Mouse (Mus musculus): Measurements from ENCODE around the gene Cadps. TPM values are rescaled to one million over a fixed set of nuclear protein-coding genes. Genes with fewer than 3 reads are reported as not detected.

The Cadps gene
- total RNA-seq, 2 experiments from 2014 or later = 0.38 to 0.45 TPM

DNA sequence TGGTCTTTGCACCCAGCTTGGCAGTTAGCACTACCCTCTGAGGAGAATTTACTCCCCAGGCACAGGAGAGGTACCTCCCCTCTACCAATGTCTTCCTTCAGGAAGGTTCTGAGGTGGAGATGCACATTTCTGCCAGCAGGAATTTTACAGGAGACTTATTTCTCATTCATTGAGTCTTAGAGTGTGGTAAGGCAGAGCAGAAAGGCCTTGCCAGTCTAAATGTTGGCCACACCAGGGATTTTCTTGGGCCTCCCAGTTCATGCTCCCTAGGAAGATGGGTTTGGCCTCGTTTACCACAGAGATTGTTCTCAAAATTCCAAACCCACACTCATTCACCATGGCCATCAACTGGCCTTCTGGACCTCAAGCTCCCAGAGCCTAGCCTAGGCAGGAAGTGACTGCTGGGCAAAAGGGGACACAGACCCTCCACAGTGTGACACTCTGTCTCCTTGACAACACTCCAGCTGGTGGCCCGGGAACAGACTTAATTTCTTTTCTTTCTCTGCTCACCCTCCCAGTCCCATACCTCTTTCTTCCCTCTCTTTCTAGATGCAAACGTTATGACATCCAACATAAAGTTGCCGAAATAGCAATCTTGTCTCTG is 434.6 kb downstream of the Cadps start:
- DNase-seq = no peak

DNA sequence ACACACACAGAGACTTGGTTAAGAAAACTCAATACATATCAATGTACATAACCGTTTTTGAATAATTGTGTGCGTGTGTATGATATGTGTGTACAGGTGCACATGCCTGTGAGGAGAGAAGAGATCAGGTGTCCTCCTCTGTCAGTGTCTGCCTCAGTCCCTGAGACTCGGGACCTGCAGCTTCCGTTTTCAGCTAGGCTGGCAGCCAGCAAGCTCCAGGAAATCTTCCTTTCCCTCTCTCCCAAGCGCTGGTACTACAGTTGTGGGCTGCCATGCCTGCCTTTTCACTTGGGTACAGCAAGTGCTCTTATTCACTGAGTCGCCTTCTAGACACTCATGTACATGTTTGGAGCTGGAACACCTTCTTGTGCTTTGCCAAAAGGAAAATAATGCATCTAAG is 435.7 kb downstream of the Cadps start:
- DNase-seq = no peak

DNA sequence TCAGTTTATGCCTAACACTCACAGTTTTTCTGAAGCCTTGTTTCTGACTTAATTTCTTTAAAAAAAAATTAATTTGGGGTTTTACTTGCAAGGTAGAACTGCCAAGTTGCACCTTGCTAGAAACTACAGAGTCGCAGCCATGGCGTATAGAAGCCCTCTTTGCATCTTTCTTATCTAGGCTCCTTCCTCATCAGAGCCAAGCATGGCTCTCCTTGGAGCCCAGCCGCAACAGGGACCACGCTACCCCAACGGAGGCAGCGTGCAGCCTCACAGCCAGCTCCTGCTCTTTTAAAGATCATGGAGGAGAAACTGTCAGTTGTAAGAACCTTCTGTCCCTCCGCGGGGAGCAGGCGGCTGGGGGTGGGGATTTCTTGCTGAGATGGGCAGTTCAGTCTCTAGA is 445.0 kb downstream of the Cadps start:
- DNase-seq = no peak

DNA sequence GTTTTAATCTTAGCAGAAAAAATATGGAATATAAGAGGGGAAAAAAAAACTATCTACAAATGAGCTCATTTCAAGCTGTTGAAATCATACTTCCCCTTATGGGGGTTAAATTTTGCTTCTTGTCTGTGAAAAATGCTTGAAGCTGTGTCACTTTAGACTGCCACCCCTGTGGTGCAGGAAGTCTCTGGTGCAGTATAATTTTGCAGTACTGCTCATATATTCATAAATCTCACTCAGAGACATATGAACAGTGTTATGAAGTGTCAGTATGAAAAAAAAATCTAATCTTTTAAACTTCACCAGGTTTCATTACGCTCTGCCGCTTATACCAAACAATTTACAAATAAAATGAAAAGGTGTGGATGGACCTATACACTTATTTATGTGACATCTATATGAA is 445.6 kb downstream of the Cadps start:
- DNase-seq = no peak

DNA sequence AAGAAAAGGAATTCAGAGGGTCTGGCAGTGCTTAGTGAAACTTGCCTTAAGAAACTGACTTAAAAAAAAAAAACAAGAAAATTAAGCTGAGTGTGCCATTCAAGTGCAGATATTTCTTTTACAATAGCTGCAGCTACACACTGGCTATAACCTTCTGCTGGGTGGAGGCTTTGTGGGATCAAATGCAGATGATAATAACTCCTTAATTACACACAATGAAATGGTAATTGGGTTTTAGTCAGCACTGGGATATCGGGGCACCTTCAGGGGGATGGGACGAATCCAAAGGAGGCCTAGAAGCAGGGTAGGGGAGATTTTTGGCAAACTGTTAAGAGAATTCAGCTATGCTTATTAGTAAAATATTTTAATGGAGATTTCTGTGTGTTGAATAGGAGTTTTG is 447.4 kb downstream of the Cadps start:
- no peak for DNase-seq

DNA sequence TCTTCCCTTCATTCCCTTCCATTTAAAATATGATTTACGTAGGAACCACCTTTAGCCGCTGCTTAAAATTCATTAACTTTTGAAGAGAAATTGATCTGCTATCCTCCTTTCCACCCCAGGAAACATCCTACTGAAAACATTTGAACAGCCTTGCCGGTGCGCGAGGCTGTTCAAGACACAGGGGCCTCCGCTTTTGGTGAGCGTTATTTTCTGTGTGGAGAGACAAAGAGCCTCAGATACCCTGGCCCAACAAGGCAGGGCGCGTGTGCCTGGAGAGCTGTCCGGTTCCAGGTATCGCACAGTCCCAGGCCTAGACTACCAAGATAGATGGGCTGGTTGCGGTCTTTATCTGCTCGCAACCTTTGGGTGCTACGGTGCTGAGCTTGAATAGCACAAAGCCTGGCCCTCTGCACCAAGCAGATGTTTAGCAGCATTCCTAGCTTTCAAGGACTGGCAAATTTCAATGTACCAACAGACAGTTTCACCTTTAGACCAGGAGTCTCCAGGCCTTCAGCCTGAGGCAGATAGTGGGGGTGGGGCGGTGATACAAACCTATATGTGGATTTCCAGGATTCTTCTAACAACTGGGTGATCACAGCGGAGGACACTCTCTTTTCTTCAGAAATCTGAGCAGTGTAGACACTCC is 472.5 kb downstream of the Cadps start:
- no peak for DNase-seq

DNA sequence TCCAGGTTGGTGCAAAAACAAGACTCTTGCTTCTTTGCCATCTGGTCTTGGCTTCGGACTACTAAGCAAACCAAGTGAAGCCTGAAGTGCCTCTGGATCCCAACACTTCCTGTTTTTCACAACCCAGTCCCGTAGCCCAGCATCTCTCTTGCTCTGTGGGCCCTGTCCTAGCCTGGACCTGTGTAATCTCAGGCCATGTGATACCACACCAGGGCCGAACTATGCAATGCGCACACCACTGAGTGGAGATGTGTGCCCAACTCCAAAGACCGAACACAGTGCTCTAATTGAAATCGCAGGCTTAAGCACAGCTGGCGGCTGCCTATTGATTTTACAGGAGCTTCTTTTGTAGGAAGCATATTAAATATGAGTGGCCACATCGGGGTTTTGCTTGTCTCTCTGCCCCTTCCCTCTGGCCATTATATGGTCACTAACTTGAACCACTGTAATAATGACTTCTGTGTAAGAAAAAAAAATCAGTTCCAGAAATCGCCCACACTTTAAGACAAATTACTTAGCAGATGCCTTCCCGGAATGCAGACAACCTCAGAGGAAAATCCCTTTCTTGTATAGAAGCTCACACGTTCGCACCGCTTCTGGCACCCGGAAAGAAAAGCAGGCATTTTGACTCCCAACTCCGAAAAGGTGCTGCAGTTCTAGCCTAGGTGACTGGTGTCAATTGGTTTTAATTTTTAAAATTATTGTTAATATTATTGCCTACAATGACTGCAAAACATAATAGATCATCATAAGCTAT is 473.4 kb downstream of the Cadps start:
- no peak for DNase-seq

DNA sequence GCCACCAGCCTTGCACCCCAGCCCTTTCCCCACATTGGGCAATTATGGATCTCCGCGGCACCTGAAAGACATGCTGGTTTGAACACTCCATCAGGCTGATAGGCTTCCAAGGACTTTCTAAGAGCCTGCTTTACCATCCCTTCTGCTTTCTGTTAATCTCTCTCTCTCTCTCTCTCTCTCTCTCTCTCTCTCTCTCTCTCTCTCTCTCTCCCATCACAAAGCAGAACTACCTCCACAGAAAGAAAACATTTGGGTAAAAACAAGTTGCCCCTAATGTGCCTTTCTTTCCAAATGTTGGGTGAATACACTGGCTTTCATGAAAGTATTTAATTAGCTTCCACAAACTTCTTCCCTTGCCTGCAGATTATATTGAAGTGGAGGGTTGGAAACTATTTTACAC is 474.8 kb downstream of the Cadps start, which contains the start of gene Fezf2:
TSS of gene Fezf2 (minus strand) at position 101 of the 400 bp plus-strand sequence.
- DNase-seq = no peak

DNA sequence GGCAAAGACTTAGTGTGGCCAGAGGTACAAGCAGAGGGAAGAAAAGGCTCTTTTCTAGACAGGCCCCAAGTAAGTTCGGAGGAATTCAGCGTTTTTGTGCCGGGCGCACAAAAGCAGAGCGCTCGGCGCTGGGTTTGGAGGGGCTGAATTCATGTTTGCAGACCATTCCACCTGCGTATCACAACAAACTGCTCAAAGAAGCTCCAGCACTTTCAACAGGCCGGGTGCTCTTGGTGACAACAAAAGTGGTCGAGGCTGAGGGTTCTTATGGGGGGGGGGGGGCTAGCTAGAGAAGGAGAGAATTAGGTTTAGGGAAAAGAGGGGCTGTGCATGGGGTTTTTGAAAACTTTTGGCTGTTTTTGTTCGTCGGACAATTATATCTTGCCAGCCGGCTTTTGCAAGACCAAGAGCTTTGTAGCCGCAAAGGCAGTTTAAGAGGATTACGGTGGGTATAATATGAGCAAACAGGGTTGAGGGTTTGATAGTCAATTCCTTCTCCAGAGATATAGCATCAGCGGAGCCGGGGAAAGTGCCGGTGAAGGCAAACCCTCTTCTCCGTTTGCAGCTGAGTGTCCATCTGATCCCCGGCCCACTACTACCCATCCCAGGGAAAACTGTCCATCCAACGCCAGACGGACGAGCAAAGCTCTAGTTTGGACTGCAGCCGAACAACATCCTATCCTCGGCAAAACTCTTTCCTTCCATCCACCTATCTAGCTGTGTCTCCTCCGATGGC is 475.8 kb downstream of the Cadps start:
- DNase-seq = no peak

DNA sequence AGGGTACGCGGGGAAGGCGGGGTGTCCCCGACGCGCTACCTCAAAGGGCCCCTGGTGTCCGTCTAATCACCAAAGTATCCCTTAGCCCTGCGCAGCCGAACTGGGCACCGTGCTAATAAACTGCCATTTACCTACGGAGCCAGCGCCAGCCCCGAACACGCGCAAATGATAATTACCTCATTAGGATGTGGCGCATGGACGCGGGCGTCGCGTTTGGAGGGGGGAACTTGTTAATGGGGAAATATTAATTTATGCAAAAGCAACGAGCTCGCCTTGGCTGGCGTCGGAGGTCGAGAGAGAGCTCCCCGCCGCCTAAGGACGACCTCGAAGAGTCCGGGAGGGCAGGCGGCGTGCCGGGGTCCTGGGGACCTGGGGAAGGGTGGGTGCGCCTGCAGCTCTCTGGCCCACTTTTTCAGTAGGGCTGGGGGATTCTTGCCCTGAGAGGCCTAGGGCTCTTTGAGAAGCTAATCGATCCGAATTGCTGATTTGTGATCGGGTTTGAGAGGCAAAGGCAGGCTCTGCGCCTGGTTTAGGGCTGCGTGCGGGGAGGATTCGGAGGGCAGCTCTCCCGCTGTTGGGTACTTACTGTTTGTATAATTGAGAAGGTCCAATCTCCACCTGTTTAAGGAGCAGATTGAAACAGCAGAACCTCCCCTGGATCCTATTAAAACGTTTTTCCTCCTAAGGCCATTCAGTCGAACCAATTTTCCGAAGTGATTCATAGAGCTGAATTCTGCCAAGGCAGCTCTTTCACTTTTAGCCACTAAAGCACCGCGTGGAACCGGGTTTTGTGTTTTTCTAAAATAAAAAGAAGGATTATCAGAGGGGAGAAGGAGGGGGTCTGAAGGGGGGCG is 476.6 kb downstream of the Cadps start:
- DNase-seq = no peak

DNA sequence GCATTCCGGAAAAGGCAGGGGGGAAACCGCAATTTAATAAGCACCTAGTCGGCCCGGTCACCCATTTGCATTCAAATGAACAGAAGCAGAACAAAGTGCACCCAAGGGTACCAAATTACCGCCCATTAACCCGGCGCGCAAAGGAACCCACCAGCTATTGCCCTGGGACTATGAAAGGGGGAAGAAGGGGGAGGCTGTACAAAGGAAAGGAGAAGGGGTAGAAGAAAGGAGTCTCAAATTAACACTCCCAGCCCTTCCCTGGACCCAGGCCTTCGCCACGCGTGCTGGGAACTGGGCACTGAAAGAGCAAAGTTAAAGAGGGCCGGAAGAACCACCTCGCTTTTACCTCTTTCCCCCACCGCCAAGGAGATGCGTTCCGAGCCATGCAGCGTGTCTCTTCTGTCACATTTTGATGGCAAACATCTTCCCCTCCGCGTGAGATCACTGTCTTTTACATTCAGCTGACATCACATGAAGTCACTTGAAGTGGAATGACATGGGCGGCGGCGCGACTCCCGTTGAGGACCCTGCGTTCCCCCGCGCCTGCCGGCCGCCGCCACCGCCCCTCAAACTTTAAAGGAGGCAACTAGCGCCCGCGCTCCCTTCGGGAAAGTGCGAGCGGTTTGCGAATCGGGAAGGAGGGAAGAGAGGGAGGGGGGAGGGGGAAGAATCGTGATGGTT is 477.5 kb downstream of the Cadps start:
- no peak for DNase-seq

DNA sequence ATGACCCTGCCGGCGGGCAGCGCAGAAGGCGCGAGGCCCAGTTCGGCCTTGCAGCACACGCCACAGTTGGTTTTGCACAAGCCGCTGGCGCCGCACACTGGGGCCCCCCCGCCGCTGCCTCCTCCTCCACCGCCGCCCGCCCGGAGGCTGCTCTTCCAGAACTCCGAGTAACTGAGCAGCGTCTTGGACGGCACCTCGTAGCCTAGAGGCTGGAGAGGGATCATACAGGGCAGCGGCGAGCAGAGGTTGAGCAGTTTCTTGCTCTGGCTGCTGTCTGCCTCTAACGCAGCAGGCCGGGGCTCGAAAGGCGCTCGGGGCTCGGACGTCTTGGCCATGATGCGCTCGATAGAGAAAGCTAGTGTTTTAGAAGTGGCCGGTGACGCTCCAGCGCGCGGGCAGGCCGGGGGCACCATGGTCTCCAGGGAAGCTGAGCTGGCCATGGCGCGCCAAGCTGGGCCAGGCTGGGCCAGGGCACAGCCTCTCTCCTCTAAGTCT is 478.1 kb downstream of the Cadps start:
- peak; percentile 14 for DNase-seq

DNA sequence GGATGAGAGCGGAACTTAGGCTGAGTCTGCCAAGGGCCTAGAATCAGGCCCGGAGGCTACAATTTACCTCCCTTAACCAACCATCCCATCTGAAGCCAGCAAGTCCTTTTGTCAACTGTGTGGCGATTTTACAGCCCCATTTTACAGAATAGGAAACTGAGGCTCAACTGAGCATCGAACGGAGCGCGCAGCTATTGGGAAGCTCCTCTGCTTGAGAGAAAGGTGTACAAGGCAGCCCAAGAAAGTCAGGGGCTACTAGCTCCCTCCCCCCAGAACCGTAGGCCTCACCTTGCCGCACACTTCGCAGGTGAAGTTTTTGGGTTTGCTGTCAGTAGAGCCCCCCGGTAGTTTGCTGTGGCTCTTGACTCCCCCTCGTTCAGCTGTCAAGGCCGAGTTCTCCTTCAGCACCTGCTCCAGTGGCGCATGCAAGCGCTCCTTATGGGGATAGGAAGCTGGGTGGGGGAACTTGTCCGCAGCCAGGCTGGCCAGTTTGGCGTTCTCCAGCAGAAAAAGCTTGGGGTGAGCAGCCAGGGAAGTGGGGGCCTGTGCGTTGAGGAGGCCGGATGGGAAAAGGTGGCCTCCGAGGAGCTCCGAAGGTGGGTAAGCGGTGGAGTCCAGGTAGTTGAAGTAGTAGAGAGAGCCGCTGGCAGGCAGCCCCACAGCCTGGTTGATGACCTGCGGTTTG is 478.7 kb downstream of the Cadps start:
- DNase-seq = no peak

DNA sequence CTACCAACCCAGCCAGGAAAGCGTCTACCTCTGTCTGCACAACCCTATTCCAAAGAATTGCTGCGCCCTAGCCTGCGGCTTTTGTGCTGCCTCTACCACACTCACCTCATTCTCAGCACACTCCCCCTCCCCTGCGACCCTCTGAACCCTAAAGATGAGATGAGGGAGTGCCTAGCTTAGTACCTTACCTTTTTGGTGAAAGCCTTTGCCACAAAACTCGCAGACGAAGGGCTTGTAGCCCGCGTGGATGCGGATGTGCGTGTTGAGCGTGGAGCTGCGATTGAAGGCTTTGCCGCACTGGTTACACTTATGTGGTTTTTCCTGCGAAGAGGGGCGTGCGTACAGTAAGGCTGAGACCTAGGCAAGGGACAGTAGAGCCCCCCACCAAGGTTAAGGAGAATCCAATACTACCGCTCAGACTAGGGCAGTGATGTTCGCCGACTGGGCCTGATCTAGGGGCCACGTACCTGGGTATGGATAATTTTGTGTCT is 479.4 kb downstream of the Cadps start:
- no peak for DNase-seq

DNA sequence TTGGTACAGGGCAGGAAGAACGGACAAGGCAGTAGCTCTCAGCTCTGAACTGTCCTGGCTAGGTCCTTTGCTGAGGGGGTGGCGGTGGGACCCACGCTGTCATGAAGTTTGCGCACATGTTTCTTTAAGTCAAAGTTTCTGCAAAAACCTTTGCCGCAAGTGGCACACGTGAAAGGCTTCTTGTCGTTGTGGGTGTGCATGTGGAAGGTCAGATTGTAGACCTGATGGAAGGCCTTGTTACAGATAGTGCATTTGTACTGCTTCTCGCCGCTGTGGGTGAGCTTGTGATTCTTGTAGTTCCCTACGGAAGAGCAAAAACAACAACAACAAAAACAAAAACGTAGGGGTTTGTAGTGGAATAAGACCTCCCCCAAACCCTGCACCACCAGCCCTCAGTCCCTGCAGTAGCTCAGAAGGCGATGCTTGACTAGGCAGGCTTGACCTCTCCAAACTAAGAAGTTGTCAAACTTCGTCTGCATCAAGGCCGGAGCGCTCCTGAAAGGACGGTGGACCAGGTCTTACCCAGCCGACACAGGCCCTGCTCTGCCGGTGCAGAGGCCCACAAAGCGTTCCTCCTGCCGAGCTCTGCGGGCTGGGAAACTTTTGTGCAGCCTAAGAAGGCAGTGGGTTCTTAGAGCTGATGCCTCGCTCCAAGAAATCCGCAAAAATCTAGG is 480.3 kb downstream of the Cadps start:
- DNase-seq = no peak

DNA sequence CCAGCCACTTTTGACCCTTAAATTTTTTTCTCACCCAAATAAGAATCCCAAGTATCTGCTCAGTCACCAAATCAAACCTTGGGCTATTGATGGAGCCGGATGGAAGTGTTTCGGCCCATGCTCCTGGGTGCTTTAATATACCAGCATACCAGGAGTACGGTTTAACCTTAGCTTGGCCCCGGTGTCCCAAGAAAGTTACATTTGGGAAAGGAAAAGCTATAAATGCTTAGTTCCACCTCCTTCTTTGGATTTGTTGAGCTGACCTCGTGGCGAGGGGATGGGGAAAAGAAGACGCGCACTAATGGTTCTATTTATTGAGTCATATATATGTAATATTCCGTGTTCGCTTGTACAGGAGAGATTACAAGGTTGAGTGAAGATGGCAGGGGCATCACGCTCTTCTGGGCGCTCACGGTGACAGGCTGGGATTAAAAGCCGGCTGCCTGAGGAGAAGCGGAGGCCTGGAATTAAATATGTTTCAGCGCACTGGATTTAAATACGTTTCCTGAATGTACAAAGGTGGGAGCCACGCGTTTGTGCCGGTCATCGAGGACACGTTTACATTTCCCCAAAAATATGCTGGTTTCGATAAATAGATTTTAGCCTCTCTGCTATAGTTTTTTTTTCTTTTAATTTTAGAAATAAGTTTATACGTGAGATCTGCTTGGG is 481.0 kb downstream of the Cadps start:
- no peak for DNase-seq

DNA sequence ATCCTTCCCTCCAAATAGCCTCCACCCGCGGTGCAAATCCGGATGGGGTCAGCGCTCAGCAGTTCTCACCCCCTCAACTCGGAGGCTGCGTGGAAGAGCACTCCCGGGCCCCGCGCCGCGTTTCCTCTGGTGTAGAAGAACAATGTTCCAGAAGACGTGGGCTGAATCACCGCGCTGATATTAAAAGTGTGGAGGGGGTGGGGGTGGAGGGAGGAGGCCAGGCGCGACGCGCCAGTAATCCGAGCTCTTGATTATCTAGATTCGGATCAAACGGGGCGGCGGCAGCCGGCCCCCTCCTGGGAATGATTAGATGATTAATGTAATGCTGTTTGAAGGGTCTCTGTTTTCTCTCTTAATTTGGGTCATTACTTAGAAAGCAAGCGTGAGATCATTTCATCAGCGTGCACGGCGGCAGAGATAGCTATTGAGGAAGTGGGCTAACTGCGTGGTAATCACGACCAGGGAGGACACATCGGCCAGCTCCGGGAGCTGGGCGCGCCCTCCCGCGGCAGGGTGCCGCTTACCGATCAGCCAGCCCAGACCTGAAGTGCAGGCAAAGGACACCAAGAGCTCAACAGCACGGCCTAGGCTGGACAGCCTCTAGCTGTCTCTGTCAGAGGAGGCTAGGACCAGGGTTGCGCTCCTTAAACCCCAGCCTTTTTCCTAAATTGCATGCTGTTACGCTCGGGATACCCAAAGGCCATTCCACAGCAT is 481.6 kb downstream of the Cadps start:
- no peak for DNase-seq

Data from gastrocnemius, postnatal 10 days (tissue).